Mouse (Mus musculus) lung, postnatal 14 days (tissue): Measurements from ENCODE around the gene Tecpr1.

ENCODE experiments used
- DNase-seq: peaks from one replicate; pipeline ENCODE4 v3.0.0; 2021

The Tecpr1 gene

GRCm38 (mm10) chr5:144251876-144252577 is 28.6 kb upstream of the Tecpr1 start:
- no peak for DNase-seq

- no peak for DNase-seq
Measured at GRCm38 (mm10) chr5:144249871-144250270, 26.5 kb upstream of the Tecpr1 start.

GRCm38 (mm10) chr5:144247906-144248585 is 24.6 kb upstream of the Tecpr1 start:
- peak; percentile 42 for DNase-seq

DNA sequence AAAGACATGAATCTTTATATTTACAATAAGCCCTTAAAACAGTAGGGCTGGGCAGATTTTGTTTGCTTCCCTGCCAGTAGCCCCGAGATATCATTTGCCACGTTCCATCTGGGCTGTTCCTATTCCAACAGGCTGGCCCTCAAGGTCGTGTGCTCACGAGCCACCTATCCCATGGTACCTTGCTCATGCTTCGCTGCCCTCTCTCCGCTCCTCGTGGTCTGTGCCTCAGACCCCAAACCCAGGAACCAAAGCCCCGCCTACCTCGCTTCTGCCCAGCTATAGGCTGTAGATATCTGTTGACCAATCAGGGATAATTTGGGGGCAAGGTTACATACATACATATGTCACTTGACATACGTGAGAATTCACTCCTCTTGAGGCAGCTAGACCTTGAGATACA is 23.9 kb upstream of the Tecpr1 start:
- DNase-seq, result no peak

GRCm38 (mm10) chr5:144246669-144247068 is 23.3 kb upstream of the Tecpr1 start:
- DNase-seq, result no peak

DNA sequence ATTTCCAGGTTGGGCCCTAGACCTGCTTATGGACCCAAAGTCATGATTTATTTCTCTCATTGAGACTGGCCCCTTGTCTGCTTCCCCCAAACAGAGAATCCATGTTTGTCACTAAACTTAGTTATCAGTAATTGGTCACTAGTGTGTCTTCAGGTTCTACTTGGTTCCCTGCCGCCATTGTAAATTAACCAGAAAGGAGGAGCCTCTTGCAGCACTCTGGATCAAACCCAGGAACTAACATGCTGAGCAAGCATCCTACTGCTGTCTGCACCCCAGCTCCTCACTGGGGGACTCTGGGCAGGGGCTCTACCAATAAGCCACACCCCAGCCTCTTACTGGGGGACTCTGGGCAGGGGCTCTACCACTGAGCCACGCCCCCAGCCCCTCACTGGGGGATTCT is 22.2 kb upstream of the Tecpr1 start:
- no peak for DNase-seq

DNA sequence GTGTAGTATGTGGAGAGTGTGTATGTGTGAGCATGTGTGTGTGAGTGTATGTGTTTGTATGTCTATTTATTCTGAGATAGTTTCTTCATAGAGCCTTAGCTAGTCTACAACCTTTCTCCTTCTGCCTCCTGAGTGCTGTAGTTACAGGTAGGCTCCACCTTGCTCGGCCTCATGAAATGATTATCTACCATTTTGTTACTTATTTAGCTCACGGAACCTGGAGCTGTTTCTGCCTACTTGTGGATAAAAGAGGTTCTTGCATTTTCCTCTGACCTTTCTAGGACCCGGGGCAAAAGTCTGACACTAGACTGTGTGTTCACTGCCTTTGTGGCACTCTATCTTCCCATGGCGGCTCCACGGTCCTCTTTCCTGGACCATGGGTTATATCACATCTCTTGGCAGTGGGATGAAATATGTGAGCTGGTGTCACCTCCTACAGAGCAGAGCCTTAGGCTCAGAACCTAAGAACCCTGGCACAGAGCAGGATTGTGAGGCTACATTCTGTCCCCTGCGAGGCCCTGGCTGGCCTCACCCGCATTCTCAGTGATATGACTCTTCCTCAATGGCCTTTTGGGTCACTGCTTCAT is 20.6 kb upstream of the Tecpr1 start, which contains the start of gene Bri3:
Bri3 (plus strand) TSS at position 537 of the 587 bp plus-strand sequence.
- no peak for DNase-seq

GRCm38 (mm10) chr5:144238969-144239368 is 15.6 kb upstream of the Tecpr1 start:
- DNase-seq, result no peak

GRCm38 (mm10) chr5:144234714-144235113 is 11.3 kb upstream of the Tecpr1 start:
- DNase-seq, result no peak

DNA sequence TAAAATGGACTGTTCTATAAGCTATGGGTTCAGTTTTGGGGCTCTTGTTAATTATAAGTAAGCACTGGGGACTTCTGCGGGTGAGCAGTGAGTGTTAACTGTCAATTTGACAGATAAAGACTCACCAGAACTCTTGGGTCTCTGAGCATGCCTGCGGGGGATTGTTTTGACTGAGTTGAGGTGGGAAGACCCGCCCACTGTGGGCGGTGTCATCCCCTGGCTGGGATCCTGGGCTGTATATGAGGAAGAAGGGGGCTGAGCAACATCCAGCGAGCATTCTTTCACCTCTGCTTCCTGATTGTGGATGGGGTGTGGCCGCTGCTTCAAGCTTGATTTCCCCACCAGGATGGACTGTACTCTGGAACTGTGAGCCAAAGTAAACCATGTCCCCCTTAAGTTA is 10.8 kb upstream of the Tecpr1 start:
- no peak for DNase-seq

- no peak for DNase-seq
Measured at GRCm38 (mm10) chr5:144232531-144232930, 9.1 kb upstream of the Tecpr1 start.

DNA sequence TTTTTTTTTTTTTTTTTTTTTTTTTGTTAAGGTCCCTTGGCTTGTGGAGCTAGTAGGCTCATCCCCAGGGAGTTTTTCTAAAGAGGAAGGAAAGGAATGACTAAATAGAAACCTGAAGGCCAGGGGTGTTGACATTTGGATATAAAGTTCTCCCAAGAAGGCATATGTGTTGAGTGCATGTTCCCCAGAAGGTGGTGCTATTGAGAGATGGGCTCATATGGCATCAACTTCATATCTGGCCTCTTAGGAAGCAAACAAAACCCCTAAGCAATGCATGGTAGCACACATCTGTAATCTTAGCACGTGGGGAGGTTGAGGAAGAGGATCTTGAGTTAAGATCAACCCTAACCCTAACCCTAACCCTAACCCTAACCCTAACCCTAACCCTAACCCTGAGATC is 8.0 kb upstream of the Tecpr1 start:
- DNase-seq, result no peak

GRCm38 (mm10) chr5:144230216-144230615 is 6.8 kb upstream of the Tecpr1 start:
- no peak for DNase-seq

DNA sequence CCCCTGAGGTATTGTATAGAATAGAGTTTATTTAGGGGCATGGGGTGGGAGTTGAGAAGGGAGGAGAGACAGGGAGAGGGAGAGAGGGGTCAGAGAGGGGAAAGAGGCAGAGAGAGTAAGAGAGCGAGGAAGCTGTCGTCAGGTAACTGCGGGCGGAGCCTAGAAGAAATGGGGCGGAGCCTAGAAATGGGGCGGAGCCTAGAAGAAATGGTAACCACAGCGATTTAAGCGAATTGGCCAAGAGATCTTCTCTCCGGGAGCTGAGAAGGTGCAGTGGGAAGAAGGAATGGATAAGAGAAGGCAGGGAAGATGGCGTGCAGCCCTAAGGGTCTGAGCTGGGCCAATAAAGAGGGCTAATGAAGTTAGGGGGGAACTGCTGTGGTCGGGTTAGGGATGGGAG is 2.8 kb upstream of the Tecpr1 start:
- DNase-seq, result no peak

DNA sequence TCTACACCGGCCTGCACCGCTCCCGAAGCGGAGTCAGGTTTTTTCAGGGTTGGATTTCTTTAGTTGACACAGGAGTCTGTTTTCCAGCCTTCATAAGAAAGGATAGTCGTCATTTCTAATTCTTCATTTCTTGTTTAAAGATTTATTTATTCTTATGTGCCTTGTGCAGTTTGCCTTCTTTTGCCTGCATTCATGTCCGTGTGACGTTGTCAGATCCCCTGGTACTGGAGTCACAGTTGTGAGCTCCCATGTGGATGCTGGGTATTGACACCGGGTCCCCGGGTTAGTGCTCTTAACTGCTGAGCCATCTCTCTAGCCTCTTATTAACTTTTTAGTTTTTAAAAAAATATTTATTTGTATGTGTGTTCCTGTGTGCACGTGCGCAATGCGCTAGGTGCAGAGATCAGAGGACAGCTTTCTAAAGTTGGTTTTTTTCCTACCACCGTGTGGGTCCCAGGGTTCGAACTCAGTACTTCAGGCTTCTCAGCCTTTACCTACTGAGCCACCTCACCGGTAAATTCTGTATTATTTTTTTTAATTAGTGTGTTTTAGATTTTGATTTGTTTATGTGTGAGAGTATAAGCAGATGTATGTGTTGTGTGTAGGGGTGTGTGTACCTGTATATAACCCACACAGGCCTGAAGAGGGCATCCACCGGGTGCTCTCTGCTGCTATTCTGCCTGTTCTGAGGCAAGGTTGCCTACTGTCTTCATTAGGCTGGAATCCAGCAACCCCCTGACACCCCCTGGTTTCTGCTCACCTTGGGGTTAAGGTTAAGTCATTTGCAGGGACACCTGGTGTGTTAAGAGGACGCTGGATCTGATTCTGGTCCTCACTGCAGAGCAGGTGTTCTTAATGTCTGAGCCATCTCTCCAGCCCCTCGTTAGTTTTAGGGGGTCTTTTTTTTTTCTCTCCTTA is 743 bp upstream of the Tecpr1 start:
- DNase-seq, result no peak

DNA sequence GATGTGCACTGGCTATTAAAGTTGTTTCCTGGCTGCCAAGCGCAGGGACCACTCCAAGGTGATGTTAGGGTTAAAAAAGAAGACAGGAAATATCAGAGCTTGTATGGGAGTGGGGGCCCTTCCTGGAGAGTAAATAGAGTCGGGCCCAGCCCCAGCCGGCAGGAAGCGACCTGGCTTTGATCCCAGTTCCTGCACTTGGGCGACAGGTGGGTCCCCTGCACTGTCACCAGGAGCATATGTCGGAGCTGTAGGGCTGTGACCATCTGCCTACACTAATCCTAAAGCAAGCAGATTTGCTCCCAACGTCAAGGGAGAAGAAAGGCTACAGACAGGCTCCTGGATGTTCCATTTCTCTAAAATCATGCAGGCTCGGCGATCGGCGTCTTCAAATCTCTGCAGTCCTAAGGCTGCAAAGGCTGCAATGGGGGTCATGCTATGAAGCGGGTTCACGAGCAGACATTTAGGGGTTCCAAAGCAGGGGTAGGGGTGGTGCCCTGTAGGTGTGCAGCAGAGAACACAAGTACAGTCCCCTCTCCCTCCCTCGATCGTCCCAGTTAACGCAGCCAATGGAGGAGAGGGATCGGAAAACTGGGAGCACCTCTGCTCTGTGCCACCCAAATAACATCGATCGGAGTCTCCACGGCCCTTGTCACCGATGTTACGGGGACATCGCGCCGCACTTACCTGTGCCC is 458 bp downstream of the Tecpr1 start:
- peak; percentile 78 for DNase-seq

DNA sequence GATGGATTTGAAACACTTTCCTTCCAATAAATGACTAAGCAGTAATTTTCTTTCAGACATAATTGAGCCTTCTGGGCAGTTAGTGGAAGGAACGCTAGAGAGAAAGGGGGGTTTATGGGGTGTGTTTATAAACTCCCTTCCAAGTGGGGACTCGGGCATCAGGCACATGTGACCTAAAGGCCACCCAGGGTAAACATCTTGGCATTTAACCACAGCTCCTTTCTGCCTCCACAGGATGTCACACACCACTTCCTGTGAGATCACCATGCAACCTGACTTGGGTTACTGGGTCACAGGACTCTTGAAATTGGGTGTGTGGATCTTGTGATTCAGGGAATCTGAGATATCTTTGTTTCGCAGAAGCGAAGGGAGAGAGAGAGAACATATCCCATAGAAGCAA is 2.1 kb downstream of the Tecpr1 start:
- peak; percentile 31 for DNase-seq

DNA sequence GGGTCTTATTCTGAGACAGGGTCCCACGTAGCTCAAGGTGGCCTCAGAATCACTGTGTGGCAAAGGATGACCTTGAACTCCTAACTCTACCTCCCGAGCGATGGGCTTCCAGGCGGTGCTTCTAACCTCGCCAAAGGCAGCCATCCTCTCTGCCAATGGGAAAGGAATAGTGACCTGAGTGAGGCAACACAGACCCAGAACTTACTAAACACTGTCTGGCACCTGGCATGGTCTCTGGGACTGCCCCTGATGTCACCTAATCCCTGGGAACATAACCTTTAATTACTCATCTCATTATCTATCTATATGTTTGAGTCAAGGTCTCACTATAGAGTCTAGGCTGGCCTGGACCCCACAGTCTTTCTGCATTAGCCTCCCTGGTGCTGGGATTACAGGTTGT is 3.5 kb downstream of the Tecpr1 start:
- DNase-seq, result no peak

- peak; percentile 22 for DNase-seq
Measured at GRCm38 (mm10) chr5:144219306-144219705, 4.1 kb downstream of the Tecpr1 start.

DNA sequence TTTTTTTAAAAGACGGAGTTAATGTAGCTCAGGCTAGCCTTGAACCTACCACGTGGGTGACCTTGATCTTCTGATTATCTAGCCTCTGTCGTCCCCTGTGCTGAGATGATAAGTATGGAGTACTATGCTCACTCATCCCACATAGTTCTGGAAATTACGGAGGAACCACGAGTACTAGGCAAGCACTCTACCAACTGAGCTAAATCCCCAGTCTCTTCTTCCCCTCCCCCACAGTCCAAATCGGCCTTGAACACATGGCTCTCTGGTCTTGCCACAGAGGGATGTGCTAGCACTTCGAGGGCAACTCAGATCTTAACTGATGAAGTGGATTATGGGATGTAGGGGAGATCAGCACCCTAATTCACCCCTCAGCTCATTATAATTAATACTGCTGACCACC is 5.4 kb downstream of the Tecpr1 start:
- no peak for DNase-seq

- no peak for DNase-seq
Measured at GRCm38 (mm10) chr5:144215992-144216391, 7.4 kb downstream of the Tecpr1 start.

GRCm38 (mm10) chr5:144214453-144214852 is 9.0 kb downstream of the Tecpr1 start:
- peak; percentile 72 for DNase-seq

DNA sequence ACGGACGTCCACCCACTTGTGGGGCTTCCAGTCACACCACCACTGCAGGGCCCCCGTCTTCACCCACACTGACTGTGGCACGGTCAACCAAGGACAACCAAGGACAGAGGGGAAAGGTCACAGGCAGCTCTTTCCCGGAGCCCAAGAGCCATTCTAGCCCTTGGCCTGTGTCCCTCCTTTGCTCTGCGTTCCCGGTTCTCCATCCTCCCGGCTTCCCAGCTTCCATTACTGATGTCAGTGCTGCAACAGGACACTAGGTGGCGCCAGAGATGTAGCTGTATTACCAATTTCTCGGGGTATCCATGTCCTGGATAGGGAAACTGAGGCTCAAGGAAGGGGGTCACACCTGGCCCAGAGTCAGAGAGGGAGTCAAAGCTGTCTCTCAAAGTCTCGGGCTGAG is 15.9 kb downstream of the Tecpr1 start:
- peak; percentile 67 for DNase-seq
